Mouse (Mus musculus) liver, adult 2 months (tissue): ENCODE measurements at regions not wholly inside any gene's neighbourhood (a gene's known extent, or its start where the extent isn't known, plus 50 kb on each side); places are given as distances from the start of the nearest gene placed in this dataset.

ENCODE experiments used
- CTCF ChIP-seq: fragments of 200-500 bp; IDR thresholded peaks from 2 replicates; pipeline ENCODE4 v1.5.1; 2011; ENCODE audit warnings: low read depth, low read length, control low read depth
- POLR2A ChIP-seq: fragments of 200-500 bp; IDR thresholded peaks from 2 replicates; pipeline ENCODE4 v1.6.1; 2011; ENCODE audit warnings: low read length, control low read depth; ENCODE audit not compliant: insufficient read depth; ENCODE audit errors: extremely low read depth

DNA sequence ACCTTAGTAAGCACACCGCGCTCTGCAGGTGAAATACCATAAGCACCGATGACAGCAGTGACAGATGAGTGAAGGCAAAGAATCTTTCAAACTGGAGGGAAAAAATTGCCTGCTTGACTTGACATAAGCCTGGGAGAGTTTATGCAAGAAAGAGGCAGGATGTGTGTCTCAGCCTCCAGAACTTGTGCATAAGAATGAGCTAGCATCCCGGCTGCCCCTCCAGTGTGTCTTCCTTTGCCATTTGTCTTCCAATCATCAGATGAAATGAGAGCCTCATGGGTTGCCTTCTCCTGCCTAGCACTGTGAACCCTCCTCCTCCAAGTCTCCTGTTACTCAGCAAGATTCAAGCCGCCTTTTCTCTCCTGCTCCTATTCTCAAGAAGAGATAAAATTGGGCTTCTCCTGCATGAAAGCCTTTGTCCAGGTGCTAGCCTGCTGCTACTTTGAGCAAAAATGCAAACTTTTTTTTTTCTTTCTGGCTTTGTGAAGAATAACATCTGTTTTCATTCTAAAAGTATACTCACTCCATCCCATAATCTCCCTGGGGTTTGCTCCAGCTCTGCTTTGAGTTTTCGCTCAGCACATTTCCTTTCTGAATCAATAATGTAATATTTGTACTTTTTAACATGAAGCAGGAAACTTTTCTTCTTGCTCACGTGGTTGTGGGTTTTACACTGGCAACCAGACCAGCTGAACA is 298.2 kb downstream of the Irx1 start:
- TF ChIP-seq POLR2A (no peak), CTCF (no peak)
